Mouse (Mus musculus): Measurements from ENCODE around the gene Wwox. TPM values are rescaled to one million over a fixed set of nuclear protein-coding genes. Genes with fewer than 3 reads are reported as not detected.

The Wwox gene
- total RNA-seq, 1 experiment = 12.5 TPM

DNA sequence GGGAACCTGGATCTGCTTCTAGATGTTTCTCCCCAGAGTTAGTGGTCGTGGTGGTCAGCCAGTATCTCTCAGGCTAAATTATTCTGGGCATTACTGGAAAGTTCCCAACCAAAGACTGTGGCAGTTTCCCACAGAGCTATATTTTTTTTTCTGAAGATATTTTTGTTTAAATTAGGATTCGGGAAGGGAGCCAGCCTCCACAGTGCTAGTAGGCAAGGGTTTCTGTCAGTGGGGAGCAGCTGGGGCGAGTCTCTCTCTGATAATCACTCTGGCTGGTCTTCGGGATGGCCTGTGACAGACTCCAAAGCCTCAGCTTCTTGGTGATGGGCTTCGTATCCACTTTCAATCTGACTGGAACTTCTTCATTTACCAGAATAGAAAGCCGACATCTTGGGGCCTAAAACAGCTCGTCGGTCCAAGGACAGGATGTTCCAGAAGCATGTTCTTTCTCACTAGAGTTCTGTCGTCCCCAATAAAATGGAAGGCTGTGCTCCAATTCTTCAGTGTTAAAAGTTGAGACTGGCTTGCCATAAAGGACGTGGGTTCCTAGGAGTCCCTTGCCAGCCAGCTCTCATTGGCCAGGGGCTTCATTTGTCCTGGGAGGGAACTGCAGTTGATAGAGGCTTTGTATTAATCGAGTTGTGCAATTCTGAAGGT lies 244.7 kb downstream of the Wwox start:
- in situ Hi-C loops (cut with MboI; ENCODE audit: low sequenced_read_pairs in 2 of 2, unreplicated experiment in 2 of 2) = no loop called here
- TF ChIP-seq ZNF384 (IDR thresholded peaks at IDR 0.05; ENCODE audit: low read depth, low read length) = no peak
- TF ChIP-seq CHD2 (IDR thresholded peaks at IDR 0.05; ENCODE audit: low read depth, low read length) = no peak
- no peak for TF ChIP-seq HCFC1 (IDR thresholded peaks at IDR 0.05; ENCODE audit: borderline replicate concordance, insufficient read depth, low read length)
- H3K4me3 ChIP-seq (ENCODE audit: insufficient read depth in 1 of 2, low read depth in 1 of 2, low read length in 2 of 2, poor library complexity in 1 of 2, severe bottlenecking in 1 of 2) = no peak overlapping the region
- H3K9ac ChIP-seq (ENCODE audit: insufficient read depth, low read depth, low read length, poor library complexity, severe bottlenecking) = no peak overlapping the region
- H3K27ac ChIP-seq (ENCODE audit: insufficient read depth, low read depth, low read length, poor library complexity, severe bottlenecking) = no peak overlapping the region
- H3K36me3 ChIP-seq (ENCODE audit: control insufficient read depth, insufficient read depth, low read length, poor library complexity, severe bottlenecking) = no peaks in the 10 kb centered on the region
- H3K4me1 ChIP-seq (ENCODE audit: control insufficient read depth in 2 of 2, insufficient read depth in 2 of 2, low read length in 2 of 2, poor library complexity in 1 of 2) = peaks cover 2 to 3% of the 10 kb centered on the region in 2 experiments; a peak in 3 of 4 replicates
- no peak for DNase-seq (ENCODE audit: low read depth, low spot score)
- no peaks in the 10 kb centered on the region for H3K9me3 ChIP-seq (ENCODE audit: control insufficient read depth, insufficient read depth, low read depth, low read length)

DNA sequence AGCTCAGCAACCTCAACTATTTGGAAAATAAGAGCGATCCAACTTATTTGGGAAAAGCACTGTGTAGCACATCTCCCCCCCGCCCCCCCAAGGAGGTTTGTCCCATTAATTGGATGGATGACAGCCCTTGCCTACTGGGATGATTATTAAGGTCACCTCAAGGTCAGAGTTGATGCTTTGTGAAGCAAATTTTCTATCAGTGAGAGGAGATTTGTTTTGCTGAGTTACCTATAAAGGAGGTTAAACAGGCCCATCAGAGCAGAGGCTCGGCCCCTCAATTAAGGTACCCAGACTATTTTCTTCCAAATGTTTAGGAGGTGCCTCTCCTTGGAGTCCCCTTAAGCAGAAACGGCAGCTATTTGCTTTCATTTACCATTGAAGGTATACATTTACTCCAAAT lies 247.0 kb downstream of the Wwox start:
- Histone ChIP-seq H3K9me3 (ENCODE audit: control insufficient read depth, insufficient read depth, low read depth, low read length) (no peaks in the 10 kb centered on the region), H3K4me3 (ENCODE audit: insufficient read depth in 1 of 2, low read depth in 1 of 2, low read length in 2 of 2, poor library complexity in 1 of 2, severe bottlenecking in 1 of 2) (no peak overlapping the region), H3K9ac (ENCODE audit: insufficient read depth, low read depth, low read length, poor library complexity, severe bottlenecking) (no peak overlapping the region), H3K4me1 (ENCODE audit: control insufficient read depth in 2 of 2, insufficient read depth in 2 of 2, low read length in 2 of 2, poor library complexity in 1 of 2) (peaks cover 2 to 3% of the 10 kb centered on the region in 2 experiments; a peak in 3 of 4 replicates), H3K27ac (ENCODE audit: insufficient read depth, low read depth, low read length, poor library complexity, severe bottlenecking) (no peak overlapping the region), H3K36me3 (ENCODE audit: control insufficient read depth, insufficient read depth, low read length, poor library complexity, severe bottlenecking) (no peaks in the 10 kb centered on the region)
- DNase-seq (ENCODE audit: low read depth, low spot score) = peak; percentile 19
- no peak for TF ChIP-seq MAFK (IDR thresholded peaks at IDR 0.05; ENCODE audit: insufficient read depth, low read depth, low read length)
- no peak for TF ChIP-seq ZC3H11A (IDR thresholded peaks at IDR 0.05; ENCODE audit: borderline replicate concordance, low read depth, low read length)
- no peak for TF ChIP-seq CHD2 (IDR thresholded peaks at IDR 0.05; ENCODE audit: low read depth, low read length)
- no peak for TF ChIP-seq HCFC1 (IDR thresholded peaks at IDR 0.05; ENCODE audit: borderline replicate concordance, insufficient read depth, low read length)
- TF ChIP-seq ZNF384 (IDR thresholded peaks at IDR 0.05; ENCODE audit: low read depth, low read length) = no peak
- in situ Hi-C loops (cut with MboI; ENCODE audit: low sequenced_read_pairs in 2 of 2, unreplicated experiment in 2 of 2) = no loop called here

DNA sequence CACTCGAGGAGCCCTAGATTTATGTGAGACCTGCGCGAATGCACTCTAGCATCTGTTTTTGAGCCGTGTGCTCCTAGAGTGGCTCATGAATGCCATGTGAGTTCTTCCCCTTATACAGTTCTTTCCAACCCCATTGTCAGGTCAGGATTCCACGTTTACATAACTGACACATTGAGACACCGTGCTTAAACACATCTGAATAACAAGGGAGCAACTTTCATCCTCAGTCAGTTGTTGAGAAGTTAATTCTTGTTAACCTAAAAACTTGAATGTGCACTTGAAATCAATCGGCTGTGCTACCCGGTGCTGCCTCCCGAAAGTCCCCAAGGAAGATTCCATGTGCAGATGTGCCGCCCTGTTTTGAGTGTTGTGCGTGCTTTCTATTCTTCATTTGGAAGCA lies 249.3 kb downstream of the Wwox start:
- no peak overlapping the region for H3K4me3 ChIP-seq (ENCODE audit: insufficient read depth in 1 of 2, low read depth in 1 of 2, low read length in 2 of 2, poor library complexity in 1 of 2, severe bottlenecking in 1 of 2)
- H3K9ac ChIP-seq (ENCODE audit: insufficient read depth, low read depth, low read length, poor library complexity, severe bottlenecking) = no peak overlapping the region
- in situ Hi-C loops (cut with MboI; ENCODE audit: low sequenced_read_pairs in 2 of 2, unreplicated experiment in 2 of 2) = no loop called here
- DNase-seq (ENCODE audit: low read depth, low spot score) = peak; percentile 25
- H3K27ac ChIP-seq (ENCODE audit: insufficient read depth, low read depth, low read length, poor library complexity, severe bottlenecking) = no peak overlapping the region
- no peak for TF ChIP-seq HCFC1 (IDR thresholded peaks at IDR 0.05; ENCODE audit: borderline replicate concordance, insufficient read depth, low read length)
- TF ChIP-seq MAFK (IDR thresholded peaks at IDR 0.05; ENCODE audit: insufficient read depth, low read depth, low read length) = no peak
- no peak for TF ChIP-seq ZC3H11A (IDR thresholded peaks at IDR 0.05; ENCODE audit: borderline replicate concordance, low read depth, low read length)
- TF ChIP-seq ZNF384 (IDR thresholded peaks at IDR 0.05; ENCODE audit: low read depth, low read length) = no peak
- TF ChIP-seq CHD2 (IDR thresholded peaks at IDR 0.05; ENCODE audit: low read depth, low read length) = no peak
- no peaks in the 10 kb centered on the region for H3K36me3 ChIP-seq (ENCODE audit: control insufficient read depth, insufficient read depth, low read length, poor library complexity, severe bottlenecking)
- H3K9me3 ChIP-seq (ENCODE audit: control insufficient read depth, insufficient read depth, low read depth, low read length) = no peaks in the 10 kb centered on the region
- peaks cover 2 to 3% of the 10 kb centered on the region in 2 experiments; a peak in 3 of 4 replicates for H3K4me1 ChIP-seq (ENCODE audit: control insufficient read depth in 2 of 2, insufficient read depth in 2 of 2, low read length in 2 of 2, poor library complexity in 1 of 2)

DNA sequence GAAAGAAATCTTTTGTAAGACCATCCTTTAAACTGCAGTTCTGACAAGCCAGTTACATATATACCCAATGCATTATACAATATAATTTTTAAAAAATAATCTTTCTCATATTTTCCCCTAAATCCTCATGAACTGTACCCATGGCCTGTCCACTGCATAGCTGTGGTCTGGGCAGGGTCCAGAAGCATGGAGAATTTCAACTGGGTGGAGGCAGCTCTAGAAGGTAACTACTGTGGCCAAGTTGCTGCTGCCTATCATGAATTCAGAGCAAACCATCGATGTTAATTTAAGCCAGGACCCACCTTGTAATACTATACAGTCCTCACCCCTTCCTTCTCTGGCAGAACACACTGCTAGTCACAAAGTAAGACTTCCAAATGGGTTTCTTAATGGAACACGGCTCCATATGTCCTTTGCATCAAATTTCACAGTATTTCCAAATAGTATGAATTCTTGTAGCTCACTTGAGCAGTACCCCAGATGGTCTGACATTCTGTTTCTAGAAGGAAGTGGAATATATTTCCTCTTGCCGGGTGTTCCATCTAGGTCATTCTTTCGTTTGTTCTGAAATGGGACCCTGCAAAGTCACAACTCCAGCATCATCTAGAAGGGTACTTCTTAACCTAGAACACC lies 255.2 kb downstream of the Wwox start:
- Histone ChIP-seq H3K27ac (ENCODE audit: insufficient read depth, low read depth, low read length, poor library complexity, severe bottlenecking) (no peak overlapping the region), H3K9ac (ENCODE audit: insufficient read depth, low read depth, low read length, poor library complexity, severe bottlenecking) (no peak overlapping the region), H3K4me3 (ENCODE audit: insufficient read depth in 1 of 2, low read depth in 1 of 2, low read length in 2 of 2, poor library complexity in 1 of 2, severe bottlenecking in 1 of 2) (no peak overlapping the region), H3K9me3 (ENCODE audit: control insufficient read depth, insufficient read depth, low read depth, low read length) (no peaks in the 10 kb centered on the region), H3K4me1 (ENCODE audit: control insufficient read depth in 2 of 2, insufficient read depth in 2 of 2, low read length in 2 of 2, poor library complexity in 1 of 2) (no peaks in the 10 kb centered on the region), H3K36me3 (ENCODE audit: control insufficient read depth, insufficient read depth, low read length, poor library complexity, severe bottlenecking) (no peaks in the 10 kb centered on the region)
- DNase-seq (ENCODE audit: low read depth, low spot score) = no peak
- TF ChIP-seq ZNF384 (IDR thresholded peaks at IDR 0.05; ENCODE audit: low read depth, low read length) (no peak), ZC3H11A (IDR thresholded peaks at IDR 0.05; ENCODE audit: borderline replicate concordance, low read depth, low read length) (no peak), MAFK (IDR thresholded peaks at IDR 0.05; ENCODE audit: insufficient read depth, low read depth, low read length) (no peak), HCFC1 (IDR thresholded peaks at IDR 0.05; ENCODE audit: borderline replicate concordance, insufficient read depth, low read length) (no peak), CHD2 (IDR thresholded peaks at IDR 0.05; ENCODE audit: low read depth, low read length) (no peak)
- in situ Hi-C loops (cut with MboI; ENCODE audit: low sequenced_read_pairs in 2 of 2, unreplicated experiment in 2 of 2) = no loop called here

All from ES-E14 (cell line).